Mouse (Mus musculus): ENCODE measurements around the gene Gm20538. TPM values are rescaled to one million over a fixed set of nuclear protein-coding genes. Genes with fewer than 3 reads are reported as not detected.

Gene Gm20538
- polyA plus RNA-seq, 1 experiment = not detected

DNA sequence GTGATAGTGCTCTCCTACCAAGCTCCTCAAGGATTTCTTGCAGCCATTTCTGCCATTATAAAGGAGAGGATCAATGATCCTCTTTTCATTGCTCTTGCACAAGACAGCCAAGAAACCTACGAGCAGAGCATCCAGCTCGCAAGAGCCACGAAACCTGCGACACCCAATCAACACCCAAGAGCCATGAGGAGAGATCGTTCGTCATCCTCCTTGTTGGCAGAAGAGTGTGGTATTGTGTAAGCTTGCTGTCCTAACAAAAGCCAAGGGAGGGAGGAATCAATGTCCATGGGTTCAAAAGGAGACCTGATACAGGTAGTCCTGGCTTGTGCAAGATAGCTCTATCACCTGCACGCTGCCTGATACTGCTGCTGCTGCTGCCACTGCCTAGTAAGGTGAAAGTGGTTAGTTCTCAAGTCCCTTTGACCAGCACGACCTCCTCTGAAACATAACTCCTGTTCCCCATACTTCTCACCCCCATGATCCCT lies 9.9 kb downstream of the Gm20538 start:
- DNase-seq = no peak
- TF ChIP-seq POLR2A (IDR thresholded peaks at IDR 0.05; ENCODE audit: borderline replicate concordance, extremely low read depth, low read depth, low read length) (no peak), CTCF (IDR thresholded peaks at IDR 0.05; ENCODE audit: insufficient read depth, low read length) (no peak)
- Histone ChIP-seq H3K4me3 (replicated peaks; ENCODE audit: extremely low read depth, low read depth, low read length) (no peak overlapping the region), H3K4me1 (ENCODE audit: control insufficient read depth, insufficient read depth, low read length) (no peaks in the 10 kb centered on the region; the same call in 1 of the 2 replicates)
- 85% methylated on average over 8 of the region's 8 CpGs for WGBS

DNA sequence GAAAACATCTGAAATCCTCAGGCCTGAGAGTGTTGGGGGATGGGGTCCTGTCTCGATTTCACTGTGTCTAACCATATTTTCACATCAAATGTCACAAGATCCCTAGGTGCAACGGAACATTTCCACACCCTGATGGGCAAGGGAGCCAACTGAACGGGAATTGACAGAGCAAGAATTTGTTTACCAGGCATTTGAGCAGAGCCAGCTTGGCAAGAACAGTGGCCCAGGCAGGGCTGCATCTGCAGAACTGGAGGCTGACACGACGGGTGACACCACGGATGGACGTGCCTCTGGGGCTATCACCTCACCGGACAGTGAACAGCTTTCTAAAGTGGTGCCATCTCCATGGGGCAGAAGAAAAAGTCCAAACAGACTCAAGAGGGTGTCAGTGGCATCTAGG lies 15.2 kb downstream of the Gm20538 start:
- no peak overlapping the region for H3K4me3 ChIP-seq (replicated peaks; ENCODE audit: extremely low read depth, low read depth, low read length)
- DNase-seq = no peak
- WGBS = 74% methylated on average over 8 of the region's 8 CpGs
- H3K4me1 ChIP-seq (ENCODE audit: control insufficient read depth, insufficient read depth, low read length) = no peaks in the 10 kb centered on the region
- no peak for TF ChIP-seq POLR2A (IDR thresholded peaks at IDR 0.05; ENCODE audit: borderline replicate concordance, extremely low read depth, low read depth, low read length)
- no peak for TF ChIP-seq CTCF (IDR thresholded peaks at IDR 0.05; ENCODE audit: insufficient read depth, low read length)

DNA sequence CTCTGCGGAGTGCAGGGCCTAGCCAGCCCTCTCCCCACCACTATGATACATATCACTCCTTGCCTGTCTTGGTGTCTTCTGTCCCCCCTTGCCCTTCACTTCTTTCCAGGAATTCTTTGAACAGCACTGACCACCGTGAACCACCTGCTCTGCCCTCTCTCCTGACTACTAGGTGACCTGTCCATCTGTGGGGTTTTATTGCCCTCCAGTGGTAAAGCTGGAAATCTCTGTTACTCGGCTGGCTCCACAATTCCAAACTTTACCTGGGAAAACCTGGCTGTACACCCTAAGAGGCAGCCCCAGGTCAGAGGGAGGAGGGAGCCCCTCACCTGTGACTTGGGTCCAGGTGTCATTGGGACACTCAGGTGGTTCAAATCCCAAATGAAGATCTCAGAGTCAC lies 17.3 kb downstream of the Gm20538 start:
- TF ChIP-seq POLR2A (IDR thresholded peaks at IDR 0.05; ENCODE audit: borderline replicate concordance, extremely low read depth, low read depth, low read length) = no peak
- TF ChIP-seq CTCF (IDR thresholded peaks at IDR 0.05; ENCODE audit: insufficient read depth, low read length) = peak; percentile 37; the same call in 1 of the 2 replicates
- no peak for DNase-seq
- 38% methylated on average over 3 of the region's 3 CpGs for WGBS
- H3K4me3 ChIP-seq (replicated peaks; ENCODE audit: extremely low read depth, low read depth, low read length) = no peak overlapping the region
- H3K4me1 ChIP-seq (ENCODE audit: control insufficient read depth, insufficient read depth, low read length) = no peaks in the 10 kb centered on the region

DNA sequence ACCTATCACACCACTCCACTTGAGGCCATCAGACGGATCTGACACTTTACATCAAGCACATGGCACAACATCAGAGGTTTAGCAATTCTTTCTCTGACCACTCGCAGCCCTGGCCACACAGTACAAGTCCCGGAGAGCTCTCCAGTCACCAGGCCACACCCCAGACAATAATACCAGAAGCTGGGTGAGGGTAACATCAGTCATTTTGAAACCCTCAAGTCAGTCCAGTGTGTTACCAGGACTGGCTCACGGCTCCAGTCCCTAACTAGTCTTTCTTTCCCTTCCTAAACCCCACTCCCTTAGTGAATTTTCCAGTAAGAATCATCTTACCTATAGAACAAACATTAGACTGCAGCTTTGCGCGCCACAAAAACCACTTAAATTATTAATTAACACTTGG lies 22.6 kb downstream of the Gm20538 start:
- no peaks in the 10 kb centered on the region for H3K4me1 ChIP-seq (ENCODE audit: control insufficient read depth, insufficient read depth, low read length)
- DNase-seq = no peak
- no peak overlapping the region for H3K4me3 ChIP-seq (replicated peaks; ENCODE audit: extremely low read depth, low read depth, low read length)
- 58% methylated on average over 6 of the region's 6 CpGs for WGBS
- TF ChIP-seq CTCF (IDR thresholded peaks at IDR 0.05; ENCODE audit: insufficient read depth, low read length) = no peak
- TF ChIP-seq POLR2A (IDR thresholded peaks at IDR 0.05; ENCODE audit: borderline replicate concordance, extremely low read depth, low read depth, low read length) = no peak

DNA sequence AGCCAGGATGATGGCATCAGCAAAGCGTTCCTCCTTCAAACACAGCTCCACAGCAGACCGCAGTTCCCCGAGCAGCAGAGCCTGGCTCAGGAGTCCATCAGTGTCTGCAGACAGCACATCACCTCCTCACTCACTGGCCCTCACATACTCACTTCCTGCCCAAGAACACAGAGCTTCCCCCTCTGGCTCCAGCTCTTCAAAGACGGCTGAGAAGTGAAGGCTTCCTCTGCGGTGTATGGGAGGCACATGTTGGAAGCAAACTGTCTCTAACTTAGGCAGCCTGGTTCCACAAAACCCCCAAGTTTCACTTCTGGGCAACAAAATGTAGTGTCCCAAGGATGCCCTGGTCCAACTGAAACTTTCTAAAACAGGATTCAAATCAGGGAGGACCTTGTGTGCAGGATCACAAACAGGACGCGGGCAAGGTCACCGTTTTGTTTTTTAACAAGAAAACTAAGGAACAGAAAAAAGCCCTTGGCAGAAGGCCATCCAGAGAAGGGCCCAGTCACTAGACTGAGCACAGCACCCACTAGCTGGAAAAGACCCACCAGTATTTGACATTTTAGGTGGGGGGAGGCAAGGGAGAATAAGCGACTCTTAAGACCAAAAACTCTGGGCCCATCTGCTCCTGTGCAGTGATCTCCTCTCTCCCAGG lies 27.0 kb downstream of the Gm20538 start:
- no peak overlapping the region for H3K4me3 ChIP-seq (replicated peaks; ENCODE audit: extremely low read depth, low read depth, low read length)
- no peaks in the 10 kb centered on the region for H3K4me1 ChIP-seq (ENCODE audit: control insufficient read depth, insufficient read depth, low read length)
- 52% methylated on average over 9 of the region's 9 CpGs for WGBS
- TF ChIP-seq POLR2A (IDR thresholded peaks at IDR 0.05; ENCODE audit: borderline replicate concordance, extremely low read depth, low read depth, low read length) = no peak
- no peak for TF ChIP-seq CTCF (IDR thresholded peaks at IDR 0.05; ENCODE audit: insufficient read depth, low read length)
- DNase-seq = no peak

DNA sequence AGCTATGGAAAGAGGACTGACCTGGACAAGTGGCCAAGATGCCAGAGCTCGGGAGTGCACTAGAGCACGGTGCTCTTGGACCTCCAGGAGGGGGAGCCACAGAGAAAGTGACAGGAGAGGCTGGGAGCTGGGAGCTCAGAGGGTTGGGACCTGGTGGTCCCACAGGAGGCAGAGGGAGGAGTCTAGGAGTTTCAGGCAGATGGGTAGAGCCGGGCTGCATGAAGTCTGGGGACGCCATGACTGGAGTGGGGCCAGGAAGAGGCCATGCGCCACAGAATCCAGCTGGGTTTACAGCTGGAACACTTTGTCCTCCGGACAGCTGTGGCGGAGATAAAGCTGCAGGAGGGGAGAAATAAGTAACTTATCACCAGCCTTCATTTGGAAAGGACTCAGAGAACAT lies 33.5 kb downstream of the Gm20538 start:
- Histone ChIP-seq H3K4me3 (replicated peaks; ENCODE audit: extremely low read depth, low read depth, low read length) (no peak overlapping the region), H3K4me1 (ENCODE audit: control insufficient read depth, insufficient read depth, low read length) (no peaks in the 10 kb centered on the region)
- WGBS = 40% methylated on average over 7 of the region's 7 CpGs
- peak; percentile 18 for DNase-seq
- no peak for TF ChIP-seq POLR2A (IDR thresholded peaks at IDR 0.05; ENCODE audit: borderline replicate concordance, extremely low read depth, low read depth, low read length)
- TF ChIP-seq CTCF (IDR thresholded peaks at IDR 0.05; ENCODE audit: insufficient read depth, low read length) = peak; percentile 3; the same call in 1 of the 2 replicates

DNA sequence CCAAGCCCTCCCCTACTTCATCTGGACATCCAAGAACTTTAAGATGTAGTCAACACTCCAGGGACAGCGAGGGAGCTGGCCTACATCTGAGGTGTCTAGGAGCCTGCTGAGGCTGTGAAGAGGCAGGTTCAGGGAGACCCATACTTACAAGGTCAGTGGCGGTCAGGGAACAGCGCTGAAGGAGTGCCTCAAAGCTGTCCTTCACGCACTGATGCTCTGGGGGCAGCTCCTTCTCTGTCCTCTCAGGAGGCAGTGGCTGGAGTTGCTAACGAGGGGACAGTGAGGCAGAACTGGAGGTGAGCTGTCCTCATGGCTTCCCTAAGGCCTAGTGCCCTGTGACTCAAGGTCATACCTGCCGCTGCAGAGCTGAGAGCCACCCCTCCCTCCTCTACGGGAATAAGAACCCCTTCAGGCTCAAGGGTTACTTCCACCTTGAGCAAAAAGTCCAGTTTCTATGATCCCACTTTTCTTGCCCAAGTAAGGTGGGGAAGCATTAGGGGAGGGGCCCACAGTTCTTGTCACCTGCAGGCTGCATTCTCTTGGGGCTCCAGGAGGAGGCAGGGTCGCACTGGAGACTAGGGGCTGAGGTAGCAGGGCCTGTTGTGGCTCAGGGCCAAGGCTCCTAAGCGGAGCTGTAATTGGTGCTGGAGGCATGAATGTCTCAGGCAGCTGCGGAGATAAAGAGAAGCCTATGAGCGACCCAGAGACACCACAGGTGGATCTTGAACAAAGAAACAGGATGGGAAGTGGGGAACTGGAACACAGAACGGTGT lies 34.4 kb downstream of the Gm20538 start:
- WGBS = 67% methylated on average over 12 of the region's 12 CpGs
- TF ChIP-seq CTCF (IDR thresholded peaks at IDR 0.05; ENCODE audit: insufficient read depth, low read length) = no peak
- no peak for TF ChIP-seq POLR2A (IDR thresholded peaks at IDR 0.05; ENCODE audit: borderline replicate concordance, extremely low read depth, low read depth, low read length)

DNA sequence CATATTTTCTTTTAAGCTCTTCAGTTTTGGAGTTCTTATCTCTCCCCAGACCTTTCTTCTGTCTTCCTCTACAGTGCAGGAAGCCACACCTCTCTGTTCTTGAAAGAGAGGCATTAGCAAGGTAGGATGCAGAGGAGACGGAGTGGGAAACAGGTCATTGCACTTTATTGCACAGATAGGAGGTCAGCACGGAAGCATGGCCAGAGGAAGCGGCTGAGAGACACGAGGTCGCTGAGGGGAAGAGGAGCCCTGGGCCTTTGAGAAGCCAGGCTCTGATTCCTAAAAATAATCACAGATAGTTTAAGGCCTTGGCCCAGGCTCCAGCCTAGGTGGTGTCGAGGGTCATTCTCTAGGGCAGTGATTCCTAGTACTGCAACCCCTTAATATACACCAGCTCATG lies 36.9 kb downstream of the Gm20538 start:
- 68% methylated on average over 6 of the region's 6 CpGs for WGBS
- H3K4me3 ChIP-seq (replicated peaks; ENCODE audit: extremely low read depth, low read depth, low read length) = no peak overlapping the region
- DNase-seq = no peak

More for the DNA sequence above, 34.4 kb downstream of the Gm20538 start:
- no peak overlapping the region for H3K4me3 ChIP-seq (replicated peaks; ENCODE audit: extremely low read depth, low read depth, low read length)
- no peaks in the 10 kb centered on the region for H3K4me1 ChIP-seq (ENCODE audit: control insufficient read depth, insufficient read depth, low read length)
- DNase-seq = no peak

DNA sequence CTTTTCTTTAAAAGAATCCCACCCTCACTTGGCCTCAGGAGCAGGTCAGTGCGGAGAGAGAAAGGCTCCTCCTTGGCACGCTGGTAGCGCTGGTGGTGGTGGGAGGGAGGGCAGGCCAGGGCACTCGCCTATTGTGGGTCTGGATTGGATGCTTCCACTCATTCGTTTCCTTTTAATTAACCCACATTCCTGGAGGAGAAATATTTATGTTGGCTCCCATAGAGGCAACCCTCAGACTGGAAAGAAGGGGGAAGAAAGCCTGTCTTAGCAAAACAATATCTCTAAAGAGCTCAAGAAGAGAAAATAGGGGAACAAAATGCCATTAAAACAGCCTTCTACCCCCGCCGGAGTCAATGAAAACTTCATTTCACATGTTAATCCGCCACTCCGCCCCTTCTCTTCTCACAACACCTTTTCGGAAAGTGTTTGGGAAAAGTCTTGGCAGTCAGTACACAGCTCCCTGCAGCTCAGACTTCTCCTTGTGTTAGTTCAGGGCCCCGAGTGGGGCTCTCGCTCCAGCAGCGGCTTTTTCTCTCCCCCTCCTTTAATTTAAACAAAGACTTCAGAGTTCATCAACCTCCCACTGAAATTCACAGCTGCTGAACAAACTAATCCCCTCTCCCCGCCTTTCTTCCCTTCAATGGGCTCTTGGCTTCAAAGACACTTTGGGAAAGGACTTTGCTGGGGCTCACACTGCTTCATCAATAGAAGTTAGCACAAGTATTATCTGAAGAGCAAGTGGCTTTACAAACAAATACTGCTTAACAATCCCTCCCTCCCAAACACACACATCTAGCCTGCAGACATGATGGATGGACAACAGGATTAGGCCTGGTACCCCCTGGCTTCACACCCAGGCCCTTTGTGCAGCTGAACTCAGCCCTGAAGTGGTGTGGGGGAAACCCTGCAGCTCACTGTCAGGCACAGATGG lies 37.8 kb downstream of the Gm20538 start:
- Histone ChIP-seq H3K4me3 (replicated peaks; ENCODE audit: extremely low read depth, low read depth, low read length) (no peak overlapping the region), H3K4me1 (ENCODE audit: control insufficient read depth, insufficient read depth, low read length) (peaks cover 2% of the 10 kb centered on the region; the same call in 1 of the 2 replicates)
- DNase-seq = no peak
- no peak for TF ChIP-seq CTCF (IDR thresholded peaks at IDR 0.05; ENCODE audit: insufficient read depth, low read length)
- TF ChIP-seq POLR2A (IDR thresholded peaks at IDR 0.05; ENCODE audit: borderline replicate concordance, extremely low read depth, low read depth, low read length) = no peak
- 33% methylated on average over 14 of the region's 14 CpGs for WGBS

More for the DNA sequence above, 36.9 kb downstream of the Gm20538 start:
- TF ChIP-seq CTCF (IDR thresholded peaks at IDR 0.05; ENCODE audit: insufficient read depth, low read length) (no peak), POLR2A (IDR thresholded peaks at IDR 0.05; ENCODE audit: borderline replicate concordance, extremely low read depth, low read depth, low read length) (no peak)
- H3K4me1 ChIP-seq (ENCODE audit: control insufficient read depth, insufficient read depth, low read length) = peaks cover 2% of the 10 kb centered on the region; the same call in 1 of the 2 replicates

Data from lung, adult 2 months (tissue).